Mouse (Mus musculus) forebrain, embryonic 11.5 days (tissue): ENCODE results near the gene Ky. TPM values are rescaled to one million over a fixed set of nuclear protein-coding genes. Genes with fewer than 3 reads are reported as not detected.

Experiments
- ATAC-seq: fragments of 200-750 bp; cut with Nextera tagmentation; replicated peaks from 2 replicates; pipeline ENCODE4 v1.8.0; 2017; ENCODE audit warnings: moderate TSS enrichment; ENCODE audit not compliant: low FRiP score
- DNase-seq: peaks from one replicate; pipeline ENCODE4 v3.0.0-alpha.2; 2017; ENCODE audit warnings: low spot score
- H3K27ac ChIP-seq: fragments of 300-500 bp; sonication (generic); 2 replicates; pipeline ENCODE4 v1.5.1; 2014; ENCODE audit warnings: low read depth, low read length
- H3K27me3 ChIP-seq: fragments of 300-500 bp; sonication (generic); 2 replicates; pipeline ENCODE4 v1.6.1; 2014; ENCODE audit warnings: mild to moderate bottlenecking, low read length, mixed read lengths; ENCODE audit not compliant: control insufficient read depth, insufficient read depth
- H3K36me3 ChIP-seq: fragments of 300-500 bp; sonication (generic); 2 replicates; pipeline ENCODE4 v1.6.1; 2014; ENCODE audit warnings: mild to moderate bottlenecking, low read length, moderate library complexity, mixed read lengths; ENCODE audit not compliant: control insufficient read depth, insufficient read depth
- H3K4me1 ChIP-seq: fragments of 300-500 bp; sonication (generic); replicated peaks from 2 replicates; pipeline ENCODE4 v1.6.1; 2014; ENCODE audit warnings: low read length, mixed read lengths; ENCODE audit not compliant: control insufficient read depth, insufficient read depth
- H3K4me2 ChIP-seq: fragments of 300-500 bp; sonication (generic); 2 replicates; pipeline ENCODE4 v1.6.1; 2014; ENCODE audit warnings: low read depth, mild to moderate bottlenecking, low read length, moderate library complexity, mixed read lengths; ENCODE audit not compliant: severe bottlenecking
- H3K4me3 ChIP-seq: fragments of 300-500 bp; sonication (generic); 2 replicates; pipeline ENCODE4 v1.5.1; 2014; ENCODE audit warnings: low read depth, low read length
- H3K9ac ChIP-seq: fragments of 300-500 bp; sonication (generic); 2 replicates; pipeline ENCODE4 v1.6.1; 2014; ENCODE audit warnings: low read length
- H3K9me3 ChIP-seq: fragments of 300-500 bp; sonication (generic); 2 replicates; pipeline ENCODE4 v1.6.1; 2016; ENCODE audit warnings: low read length, mixed read lengths; ENCODE audit not compliant: control insufficient read depth
- WGBS: fragments of 180-500 bp; shearing (Covaris S2); extraction: QIAGEN DNeasy Blood & Tissue Kit; methylation state at CpG from one replicate; pipeline ENCODE4 v1.1.7; 2014; 5-methylcytosine and 5-hydroxymethylcytosine counted together
- polyA plus RNA-seq: library from polyadenylated mRNA; unstranded; fragments of >200 nt; fragmentation: Nextera tagmentation; extraction: Ambion mirVana; gene quantifications from 2 replicates; pipeline ENCODE4 v1.2.1, GENCODE M21; 2014

Gene Ky
- polyA plus RNA-seq, 1 experiment from 2014 or later: 0.08 TPM

- 92% methylated on average over 10 of the region's 10 CpGs for WGBS
- no peak overlapping the region for H3K27ac ChIP-seq
- no peaks in the 10 kb centered on the region for H3K9me3 ChIP-seq
- peaks cover 5% of the 10 kb centered on the region; the same call in 1 of the 2 replicates for H3K27me3 ChIP-seq
- no peak for ATAC-seq
- H3K4me1 ChIP-seq: peaks cover 4% of the 10 kb centered on the region; the same call in 1 of the 2 replicates
- H3K9ac ChIP-seq: no peak overlapping the region
- H3K4me3 ChIP-seq: no peak overlapping the region
- no peak for DNase-seq
- H3K4me2 ChIP-seq: no peak overlapping the region
- no peaks in the 10 kb centered on the region for H3K36me3 ChIP-seq
These were observed 36.1 kb downstream of the Ky start for GRCm38 (mm10) chr9:102541666-102542065.

GRCm38 (mm10) chr9:102542540-102542939 lies 37.0 kb downstream of the Ky start:
- Histone ChIP-seq H3K4me3 (no peak overlapping the region), H3K4me2 (no peak overlapping the region), H3K36me3 (no peaks in the 10 kb centered on the region), H3K9me3 (no peaks in the 10 kb centered on the region), H3K27me3 (peaks cover 10% of the 10 kb centered on the region; the same call in 1 of the 2 replicates), H3K4me1 (peaks cover 7% of the 10 kb centered on the region; the same call in 1 of the 2 replicates), H3K9ac (no peak overlapping the region), H3K27ac (no peak overlapping the region)
- ATAC-seq (no peak), DNase-seq (no peak)
- WGBS: 80% methylated on average over 8 of the region's 8 CpGs

- H3K9me3 ChIP-seq: no peaks in the 10 kb centered on the region
- peaks cover 15% of the 10 kb centered on the region for H3K27me3 ChIP-seq
- DNase-seq (no peak), ATAC-seq (no peak; the same call in 1 of the 2 replicates)
- WGBS: 20% methylated on average over 2 of the region's 2 CpGs
- no peak overlapping the region for H3K4me3 ChIP-seq
- H3K4me1 ChIP-seq: peaks cover 7% of the 10 kb centered on the region; the same call in 1 of the 2 replicates
- H3K36me3 ChIP-seq: no peaks in the 10 kb centered on the region
- H3K9ac ChIP-seq: no peak overlapping the region
- H3K27ac ChIP-seq: no peak overlapping the region
- H3K4me2 ChIP-seq: no peak overlapping the region
These were observed 38.2 kb downstream of the Ky start for GRCm38 (mm10) chr9:102543761-102544115.

GRCm38 (mm10) chr9:102544116-102544772 lies 38.7 kb downstream of the Ky start:
- ATAC-seq (peak; percentile 70), DNase-seq (peak; percentile 73)
- Histone ChIP-seq H3K36me3 (no peaks in the 10 kb centered on the region), H3K4me2 (peak overlapping the region; percentile 65), H3K9ac (peak overlapping the region; percentile 60), H3K9me3 (no peaks in the 10 kb centered on the region), H3K27ac (peak overlapping the region; percentile 57; the same call in 1 of the 2 replicates), H3K4me3 (peak overlapping the region; percentile 30), H3K27me3 (peaks cover 15% of the 10 kb centered on the region), H3K4me1 (peaks cover 7% of the 10 kb centered on the region; the same call in 1 of the 2 replicates)
- whole genome bisulfite sequencing: 13% methylated on average over 11 of the region's 11 CpGs

- peak overlapping the region; percentile 30 for H3K4me3 ChIP-seq
- DNase-seq (peak; percentile 97), ATAC-seq (peak; percentile 62)
- peak overlapping the region; percentile 60 for H3K9ac ChIP-seq
- H3K27me3 ChIP-seq: peaks cover 15% of the 10 kb centered on the region
- peaks cover 7% of the 10 kb centered on the region; the same call in 1 of the 2 replicates for H3K4me1 ChIP-seq
- no peaks in the 10 kb centered on the region for H3K36me3 ChIP-seq
- peak overlapping the region; percentile 57 for H3K27ac ChIP-seq
- no peaks in the 10 kb centered on the region for H3K9me3 ChIP-seq
- under 1% methylated on average over 26 of the region's 26 CpGs for WGBS
- peak overlapping the region; percentile 65 for H3K4me2 ChIP-seq
These were observed 39.3 kb downstream of the Ky start for GRCm38 (mm10) chr9:102544773-102545366.

- Histone ChIP-seq H3K9ac (peak overlapping the region; percentile 60; the same call in 1 of the 2 replicates), H3K36me3 (no peaks in the 10 kb centered on the region), H3K4me1 (peaks cover 7% of the 10 kb centered on the region; the same call in 1 of the 2 replicates), H3K4me3 (peak overlapping the region; percentile 30), H3K4me2 (peak overlapping the region; percentile 65), H3K9me3 (no peaks in the 10 kb centered on the region), H3K27me3 (peaks cover 15% of the 10 kb centered on the region), H3K27ac (peak overlapping the region; percentile 25; the same call in 1 of the 2 replicates)
- WGBS: 10% methylated on average over 22 of the region's 22 CpGs
- DNase-seq: peak; percentile 75
- peak; percentile 72 for ATAC-seq
These were observed 40.1 kb downstream of the Ky start for GRCm38 (mm10) chr9:102545406-102546255.

GRCm38 (mm10) chr9:102546256-102547027 lies 40.9 kb downstream of the Ky start:
- peaks cover 15% of the 10 kb centered on the region for H3K27me3 ChIP-seq
- no peak overlapping the region for H3K9ac ChIP-seq
- peak; percentile 42 for DNase-seq
- H3K27ac ChIP-seq: no peak overlapping the region
- ATAC-seq: no peak
- no peaks in the 10 kb centered on the region for H3K36me3 ChIP-seq
- peak overlapping the region; percentile 65 for H3K4me2 ChIP-seq
- 43% methylated on average over 20 of the region's 20 CpGs for WGBS
- peaks cover 7% of the 10 kb centered on the region; the same call in 1 of the 2 replicates for H3K4me1 ChIP-seq
- no peak overlapping the region for H3K4me3 ChIP-seq
- H3K9me3 ChIP-seq: no peaks in the 10 kb centered on the region

- WGBS: 12% methylated on average over 7 of the region's 7 CpGs
- H3K4me2 ChIP-seq: no peak overlapping the region
- no peaks in the 10 kb centered on the region for H3K36me3 ChIP-seq
- DNase-seq (no peak), ATAC-seq (no peak)
- H3K4me1 ChIP-seq: peaks cover 7% of the 10 kb centered on the region; the same call in 1 of the 2 replicates
- peaks cover 15% of the 10 kb centered on the region for H3K27me3 ChIP-seq
- no peaks in the 10 kb centered on the region for H3K9me3 ChIP-seq
- no peak overlapping the region for H3K9ac ChIP-seq
- no peak overlapping the region for H3K27ac ChIP-seq
- H3K4me3 ChIP-seq: no peak overlapping the region
These were observed 41.4 kb downstream of the Ky start for GRCm38 (mm10) chr9:102547028-102547354.
